Mouse (Mus musculus) natural killer cell, adult 2 months (primary cell): ENCODE results near the gene Rad9b.
"Not testable (repeated sequence)": the region's sequence is repeated elsewhere in the genome, so short reads cannot be mapped to it uniquely, and the experiment has no call there.

Experiments used
- DNase-seq, 2 experiments: peaks; one replicate each; pipeline ENCODE4 v3.0.0; 2022; ENCODE audit warnings: low spot score in 2 of 2

The Rad9b gene

DNA sequence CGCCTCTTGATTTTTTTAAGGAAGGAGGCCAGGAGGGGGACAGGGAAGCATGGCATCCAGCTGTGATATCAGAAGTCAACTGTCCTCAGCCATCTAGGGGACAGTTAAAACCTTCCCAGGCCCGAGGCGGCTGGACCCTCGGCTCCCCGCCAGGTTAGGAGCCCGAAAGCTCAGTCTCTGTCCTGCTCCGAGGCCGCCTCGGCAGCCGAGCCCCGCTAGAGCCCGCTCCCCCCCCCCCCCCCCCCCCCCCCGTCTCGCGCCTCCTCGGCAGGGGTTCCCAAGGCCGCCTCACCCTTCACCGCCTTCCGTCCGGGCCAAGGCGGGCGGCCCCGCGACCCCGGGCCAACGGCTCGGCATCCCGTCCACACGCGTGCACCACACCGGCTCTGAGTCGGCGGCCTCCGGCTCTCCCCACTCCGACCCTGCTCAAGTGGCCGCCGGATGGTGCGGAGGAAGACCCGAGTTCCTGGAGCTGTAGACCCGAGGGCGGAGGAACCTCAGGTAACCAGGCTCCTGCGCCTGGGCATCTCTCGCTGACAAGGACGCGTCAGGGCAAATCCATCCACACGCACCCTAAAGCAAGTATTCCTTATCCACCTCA, 17.7 kb upstream of the Rad9b start, which contains the start of gene Gpn3:
Gene Gpn3, plus strand, starts transcription at position 286 of the 601 bp plus-strand sequence.
- no peak for DNase-seq

- no peak for DNase-seq
Measured at GRCm38 (mm10) chr5:122354492-122355067, 547 bp upstream of the Rad9b start.

- DNase-seq: no peak
Measured at GRCm38 (mm10) chr5:122345777-122346176, 8.3 kb downstream of the Rad9b start.

DNA sequence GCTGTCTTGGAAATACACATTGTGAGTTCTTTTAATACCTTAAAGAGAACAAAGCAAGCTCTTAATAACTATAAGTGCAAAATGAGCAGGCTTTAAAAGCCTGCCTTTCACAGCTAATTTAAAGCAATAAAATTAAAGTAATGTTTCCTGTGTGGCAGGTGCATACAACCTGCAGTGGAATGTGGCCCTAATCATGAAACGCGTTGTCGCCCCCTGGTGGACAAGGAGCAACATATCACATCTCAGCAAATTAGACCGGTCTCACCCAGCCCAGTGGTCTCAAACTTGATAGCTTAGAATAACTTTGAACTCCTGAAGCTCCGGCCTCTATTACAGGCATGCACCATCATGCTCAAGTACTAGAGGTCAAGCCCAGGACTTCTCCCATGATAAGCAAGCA, 9.8 kb downstream of the Rad9b start:
- peak; percentile 75 to 85 for DNase-seq

- DNase-seq: peak; percentile 64 to 76
Measured at GRCm38 (mm10) chr5:122343768-122344167, 10.3 kb downstream of the Rad9b start.

DNA sequence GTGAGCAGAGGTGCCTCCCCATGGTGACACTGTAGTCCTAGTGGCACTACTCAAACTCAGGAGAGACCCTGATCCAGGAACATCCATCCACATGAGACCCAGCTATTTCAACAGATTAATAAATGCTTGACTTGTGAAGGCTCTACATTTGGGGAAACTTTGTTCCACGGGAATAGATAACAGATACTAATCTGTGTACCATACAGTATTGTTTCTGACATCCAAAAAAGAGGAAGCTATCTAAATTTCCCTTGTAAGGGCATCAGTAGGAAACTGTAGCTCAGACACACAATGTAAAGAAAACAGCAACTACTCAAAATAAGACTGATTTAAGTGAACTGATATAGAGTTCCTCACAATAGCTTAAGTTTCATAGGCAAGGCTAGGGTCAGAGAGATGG, 11.2 kb downstream of the Rad9b start:
- DNase-seq: no peak

DNA sequence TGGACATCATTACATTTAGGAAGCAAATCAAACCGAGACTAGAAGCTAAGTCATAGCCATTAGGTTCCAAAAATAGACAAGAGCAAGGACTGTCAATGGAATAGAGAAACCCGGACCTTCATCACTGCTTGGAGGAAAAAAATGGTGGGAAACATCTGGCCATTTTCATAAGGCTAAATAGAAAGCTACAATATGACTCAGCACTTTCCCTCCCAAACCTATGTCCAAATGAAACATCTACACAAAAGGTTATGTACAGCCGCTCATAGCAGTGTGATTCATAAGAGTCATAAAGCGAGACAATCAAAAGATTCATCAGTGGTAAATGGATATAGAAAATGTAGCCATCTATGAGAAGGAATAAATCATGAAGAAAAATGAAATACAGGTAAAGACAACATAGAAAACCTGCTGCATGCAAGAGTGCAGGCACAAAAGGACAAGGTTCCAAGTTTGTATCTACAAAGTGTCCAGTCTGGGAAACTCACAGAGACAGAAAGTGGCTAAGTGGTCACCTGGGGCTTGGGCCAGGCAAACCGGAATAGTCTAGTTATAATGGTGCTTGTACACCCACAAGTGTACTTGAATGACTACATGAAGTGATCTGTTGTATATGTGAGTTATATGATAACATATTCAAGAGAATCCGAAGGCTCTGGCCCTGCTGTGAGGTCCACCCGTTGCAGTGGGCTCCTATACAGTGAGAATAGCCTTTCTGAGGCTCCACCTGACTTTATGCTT, 17.3 kb downstream of the Rad9b start:
- DNase-seq: no peak

DNA sequence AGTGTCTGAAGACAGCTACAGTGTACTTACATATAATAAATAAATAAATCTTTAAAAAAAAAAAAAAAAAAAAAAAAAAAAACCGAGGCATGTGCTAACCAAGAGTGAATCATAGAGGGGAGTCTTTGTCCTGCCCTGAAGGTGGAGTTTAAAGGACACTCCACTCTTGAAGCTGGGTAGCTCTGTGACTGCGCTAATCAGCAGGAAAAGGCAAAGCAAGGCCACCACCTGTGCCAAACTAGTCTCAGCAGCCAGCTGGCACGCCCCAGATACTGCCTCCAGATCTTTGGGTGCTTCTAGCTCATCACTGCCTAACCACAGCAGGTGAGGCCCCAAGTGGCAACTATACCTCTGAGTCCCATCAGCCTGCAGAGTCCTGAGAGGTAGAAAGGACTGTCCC, 19.4 kb downstream of the Rad9b start:
- DNase-seq: no peak

- no peak for DNase-seq
Measured at GRCm38 (mm10) chr5:122330269-122330668, 23.8 kb downstream of the Rad9b start.

DNA sequence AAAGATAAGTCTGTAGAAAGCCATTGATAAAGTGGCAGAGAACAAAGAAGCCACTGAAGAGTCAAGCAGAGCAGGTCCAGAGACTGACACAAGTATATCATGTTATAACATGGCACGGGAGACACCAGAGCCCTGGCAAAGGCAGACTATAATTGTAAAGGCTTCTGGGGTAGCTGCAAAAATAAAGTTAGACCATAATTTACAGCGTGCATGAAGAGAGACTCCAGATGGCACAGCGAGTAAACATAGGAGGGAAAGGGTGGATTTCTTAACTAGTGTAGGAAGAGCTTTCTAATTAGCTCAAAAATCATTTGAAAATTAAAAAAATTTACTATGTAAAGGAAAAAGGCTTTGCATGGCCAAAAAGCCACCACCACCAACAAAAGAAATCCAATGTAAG, 26.8 kb downstream of the Rad9b start:
- no peak for DNase-seq

DNA sequence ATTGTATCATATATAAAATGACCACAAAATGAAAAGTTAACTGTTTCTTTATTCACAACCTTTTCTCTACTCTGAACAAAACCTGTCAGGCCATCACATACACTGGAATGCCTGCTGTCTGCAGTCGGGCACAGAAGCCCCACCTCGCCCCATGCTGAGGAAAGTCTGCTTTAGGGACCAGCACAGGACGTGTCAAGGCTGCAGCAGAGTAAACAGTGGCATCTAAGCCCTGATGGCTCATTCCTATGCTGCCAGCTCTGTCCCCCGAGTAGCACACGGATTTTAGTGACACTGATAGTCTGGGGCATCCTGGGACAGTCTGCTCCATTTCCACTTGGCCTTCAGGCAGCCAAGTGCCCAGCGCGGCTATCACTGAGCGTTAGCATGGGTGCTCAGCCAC, 28.6 kb downstream of the Rad9b start:
- DNase-seq: no peak

GRCm38 (mm10) chr5:122324608-122325431, 29.2 kb downstream of the Rad9b start:
- no peak for DNase-seq

DNA sequence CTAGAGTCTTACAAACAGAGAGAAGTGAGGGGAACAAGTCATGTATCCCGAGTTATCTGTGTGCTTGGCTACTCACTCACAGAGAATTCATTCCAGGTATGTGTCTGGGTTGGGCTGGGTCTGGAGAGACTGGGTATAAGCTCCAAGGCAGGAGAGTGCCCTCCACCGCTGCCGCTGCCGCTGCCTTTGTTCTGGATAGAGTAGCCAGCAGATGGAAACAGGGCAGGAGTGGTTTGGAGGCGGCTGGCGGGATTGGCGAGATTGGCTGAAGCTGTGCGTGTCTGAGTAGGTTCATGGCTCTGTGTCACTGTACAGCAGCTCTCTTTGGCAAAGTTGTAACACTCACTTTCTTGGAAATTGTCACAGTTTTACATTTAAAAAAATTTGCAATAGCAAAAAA, 30.5 kb downstream of the Rad9b start:
- no peak for DNase-seq

DNA sequence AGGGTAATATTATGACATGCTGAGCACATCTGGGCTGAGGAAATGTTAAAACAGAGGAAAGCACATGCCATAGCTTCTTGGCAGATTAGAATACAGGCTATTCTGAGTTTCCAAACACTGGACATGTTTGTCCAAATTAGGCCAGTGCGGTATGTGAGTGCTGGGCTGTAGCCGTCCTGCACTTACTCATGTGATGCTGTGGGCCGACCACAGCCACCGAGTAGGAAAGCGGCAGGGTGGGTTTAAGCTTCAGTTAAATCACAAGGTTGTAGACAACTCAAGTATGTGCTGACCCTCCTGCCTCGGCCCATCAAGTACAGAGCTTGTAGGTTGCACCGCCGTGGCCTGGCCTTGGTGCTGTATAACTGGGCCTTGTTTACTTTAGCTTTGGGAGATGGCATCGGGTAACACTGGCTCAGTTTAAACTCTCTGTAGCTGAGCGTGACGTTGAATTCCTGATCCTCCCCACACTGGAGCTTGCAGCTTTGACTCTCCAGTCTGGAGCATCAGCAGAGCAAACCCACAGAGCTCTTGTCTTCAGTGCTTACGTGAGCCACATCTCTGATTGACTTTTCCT, 33.7 kb downstream of the Rad9b start:
- no peak for DNase-seq

- DNase-seq: no peak
Measured at GRCm38 (mm10) chr5:122319474-122320204, 34.4 kb downstream of the Rad9b start.

DNA sequence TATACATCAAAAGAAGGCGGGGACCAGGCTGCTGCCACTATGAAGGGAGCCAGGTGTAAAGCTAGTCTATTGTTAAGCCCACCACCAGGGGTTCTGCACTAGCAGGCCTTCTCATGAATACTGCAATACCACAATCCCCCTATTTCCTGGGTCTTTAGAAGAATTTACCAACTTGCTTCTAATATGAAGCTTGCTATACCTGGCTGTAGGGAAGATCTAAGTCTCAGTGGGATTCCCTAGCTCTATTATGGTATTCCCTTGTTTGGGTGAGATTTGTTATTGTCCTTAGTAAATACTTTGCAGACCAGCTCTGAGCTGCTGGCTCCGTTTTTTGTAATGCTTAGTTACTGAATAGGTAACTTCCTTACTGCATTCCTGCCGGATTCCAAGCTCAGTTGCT, 35.1 kb downstream of the Rad9b start:
- not testable (repeated sequence) for DNase-seq

- peak; percentile 60 to 79 for DNase-seq
Measured at GRCm38 (mm10) chr5:122318100-122318499, 35.9 kb downstream of the Rad9b start.

GRCm38 (mm10) chr5:122317329-122318045, 36.5 kb downstream of the Rad9b start:
- DNase-seq: peak; percentile 28 to 55

DNA sequence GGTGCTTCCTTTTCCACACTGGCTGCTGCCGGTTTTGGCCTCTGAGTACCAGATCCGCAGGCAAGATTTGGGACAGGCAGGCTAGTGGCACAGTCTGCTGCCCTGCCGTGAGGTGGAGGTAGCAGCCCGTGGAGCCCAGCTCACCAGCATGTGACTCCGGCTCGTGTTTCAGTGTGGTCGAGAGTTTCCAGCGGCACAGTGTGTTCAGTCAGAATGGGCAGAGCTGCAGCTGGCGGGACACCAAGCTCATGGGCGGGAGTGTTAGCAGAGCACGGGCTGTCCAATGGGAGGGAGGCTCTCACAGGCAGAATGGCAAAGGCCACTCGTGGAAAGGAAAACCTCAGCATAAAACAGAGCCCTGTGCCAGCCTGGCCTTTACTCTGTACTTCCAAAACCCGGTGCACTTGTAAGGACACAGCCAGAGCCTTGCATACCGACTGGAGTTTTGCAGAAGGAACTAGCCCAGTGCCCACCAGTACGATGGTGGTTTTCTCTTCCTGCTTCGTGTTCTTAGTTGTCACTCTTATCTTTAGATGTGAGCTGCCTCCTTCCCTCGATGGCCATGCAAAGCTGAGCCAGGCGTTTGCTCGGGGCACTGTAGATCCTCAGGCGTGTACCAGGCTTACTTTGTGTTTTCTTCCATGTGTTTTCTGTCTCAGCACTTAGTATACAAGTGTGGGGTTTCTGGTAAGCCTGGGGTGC, 38.9 kb downstream of the Rad9b start:
- peak; percentile 83 to 85 for DNase-seq
